Mouse (Mus musculus) hindbrain, embryonic 12.5 days (tissue): ENCODE measurements at regions not wholly inside any gene's neighbourhood (a gene's known extent, or its start where the extent isn't known, plus 50 kb on each side); places are given as distances from the start of the nearest gene placed in this dataset.
A peak's percentile ranks its signal among the peaks of the same experiment; 100 is the strongest.

Source experiments
- ATAC-seq: fragments of 200-750 bp; cut with Nextera tagmentation; 2 replicates; pipeline ENCODE4 v1.8.0; 2017; ENCODE audit warnings: moderate TSS enrichment; ENCODE audit not compliant: low FRiP score
- H3K27ac ChIP-seq: fragments of 300-500 bp; sonication (generic); 2 replicates; pipeline ENCODE4 v1.5.1; 2016; ENCODE audit warnings: mild to moderate bottlenecking
- H3K27me3 ChIP-seq: fragments of 300-500 bp; sonication (generic); 2 replicates; pipeline ENCODE4 v1.6.1; 2016; ENCODE audit warnings: mild to moderate bottlenecking
- H3K36me3 ChIP-seq: fragments of 300-500 bp; sonication (generic); 2 replicates; pipeline ENCODE4 v1.6.1; 2016; ENCODE audit warnings: mild to moderate bottlenecking
- H3K4me1 ChIP-seq: fragments of 300-500 bp; sonication (generic); 2 replicates; pipeline ENCODE4 v1.6.1; 2016
- H3K4me2 ChIP-seq: fragments of 300-500 bp; sonication (generic); replicated peaks from 2 replicates; pipeline ENCODE4 v1.6.1; 2016; ENCODE audit warnings: mild to moderate bottlenecking
- H3K4me3 ChIP-seq: fragments of 300-500 bp; sonication (generic); 2 replicates; pipeline ENCODE4 v1.5.1; 2016; ENCODE audit warnings: mild to moderate bottlenecking
- H3K9ac ChIP-seq: fragments of 300-500 bp; sonication (generic); 2 replicates; pipeline ENCODE4 v1.6.1; 2016; ENCODE audit warnings: mild to moderate bottlenecking, moderate library complexity
- H3K9me3 ChIP-seq: fragments of 300-500 bp; sonication (generic); replicated peaks from 2 replicates; pipeline ENCODE4 v1.6.1; 2016; ENCODE audit warnings: mild to moderate bottlenecking
- WGBS: fragments of 180-500 bp; shearing (Covaris S2); methylation state at CpG from one replicate; pipeline ENCODE4 v1.1.7; 2016; 5-methylcytosine and 5-hydroxymethylcytosine counted together

- no peak for ATAC-seq
- Histone ChIP-seq H3K27ac (no peak overlapping the region), H3K27me3 (no peaks in the 10 kb centered on the region), H3K36me3 (no peaks in the 10 kb centered on the region), H3K9ac (no peak overlapping the region), H3K4me3 (no peak overlapping the region), H3K9me3 (no peaks in the 10 kb centered on the region), H3K4me2 (no peak overlapping the region), H3K4me1 (no peaks in the 10 kb centered on the region)
- WGBS, result 78% methylated on average over 5 of the region's 5 CpGs
These were observed 180.5 kb upstream of the Dlk1 start for GRCm38 (mm10) chr12:109272101-109272500.

- WGBS, result 27% methylated on average over 6 of the region's 6 CpGs
- no peak for ATAC-seq
- no peaks in the 10 kb centered on the region for H3K36me3 ChIP-seq
- no peak overlapping the region for H3K4me2 ChIP-seq
- H3K27me3 ChIP-seq, result no peaks in the 10 kb centered on the region
- no peak overlapping the region for H3K9ac ChIP-seq
- no peak overlapping the region for H3K27ac ChIP-seq
- H3K4me3 ChIP-seq, result no peak overlapping the region
- H3K9me3 ChIP-seq, result no peaks in the 10 kb centered on the region
- no peaks in the 10 kb centered on the region for H3K4me1 ChIP-seq
These were observed 137.8 kb upstream of the Dlk1 start for GRCm38 (mm10) chr12:109314850-109315249.

- 61% methylated on average over 11 of the region's 11 CpGs for WGBS
- Histone ChIP-seq H3K4me2 (no peak overlapping the region), H3K27me3 (no peaks in the 10 kb centered on the region), H3K27ac (no peak overlapping the region), H3K9ac (no peak overlapping the region), H3K4me3 (no peak overlapping the region), H3K9me3 (no peaks in the 10 kb centered on the region), H3K4me1 (no peaks in the 10 kb centered on the region), H3K36me3 (no peaks in the 10 kb centered on the region)
- no peak for ATAC-seq
These were observed 126.6 kb upstream of the Dlk1 start for GRCm38 (mm10) chr12:109325986-109326385.

- Histone ChIP-seq H3K4me3 (no peak overlapping the region), H3K27me3 (no peaks in the 10 kb centered on the region), H3K36me3 (no peaks in the 10 kb centered on the region), H3K4me2 (no peak overlapping the region), H3K4me1 (no peaks in the 10 kb centered on the region), H3K9ac (no peak overlapping the region), H3K27ac (no peak overlapping the region), H3K9me3 (no peaks in the 10 kb centered on the region; the same call in 1 of the 2 replicates)
- WGBS, result 82% methylated on average over 2 of the region's 2 CpGs
- no peak for ATAC-seq
These were observed 81.3 kb upstream of the Dlk1 start for GRCm38 (mm10) chr12:109371327-109371726.

GRCm38 (mm10) chr12:109385794-109386193, 66.8 kb upstream of the Dlk1 start:
- Histone ChIP-seq H3K4me3 (no peak overlapping the region), H3K27me3 (no peaks in the 10 kb centered on the region; the same call in 1 of the 2 replicates), H3K27ac (no peak overlapping the region), H3K9me3 (no peaks in the 10 kb centered on the region), H3K9ac (no peak overlapping the region), H3K4me2 (no peak overlapping the region), H3K4me1 (no peaks in the 10 kb centered on the region), H3K36me3 (no peaks in the 10 kb centered on the region)
- WGBS, result 82% methylated on average over 5 of the region's 5 CpGs
- ATAC-seq, result no peak

- H3K9me3 ChIP-seq, result no peaks in the 10 kb centered on the region
- H3K27me3 ChIP-seq, result peaks cover 9% of the 10 kb centered on the region
- no peak for ATAC-seq
- WGBS, result 51% methylated on average over 7 of the region's 7 CpGs
- H3K9ac ChIP-seq, result no peak overlapping the region
- no peak overlapping the region for H3K4me2 ChIP-seq
- no peak overlapping the region for H3K4me3 ChIP-seq
- H3K27ac ChIP-seq, result no peak overlapping the region
- H3K36me3 ChIP-seq, result no peaks in the 10 kb centered on the region
- peaks cover 11% of the 10 kb centered on the region for H3K4me1 ChIP-seq
These were observed 63.8 kb upstream of the Dlk1 start for GRCm38 (mm10) chr12:109388791-109389190.

- H3K4me2 ChIP-seq, result no peak overlapping the region
- WGBS, result 92% methylated on average over 12 of the region's 12 CpGs
- H3K9ac ChIP-seq, result no peak overlapping the region
- ATAC-seq, result no peak
- H3K27me3 ChIP-seq, result peaks cover 9% of the 10 kb centered on the region
- no peak overlapping the region for H3K4me3 ChIP-seq
- H3K36me3 ChIP-seq, result no peaks in the 10 kb centered on the region
- peaks cover 22% of the 10 kb centered on the region for H3K4me1 ChIP-seq
- no peak overlapping the region for H3K27ac ChIP-seq
- no peaks in the 10 kb centered on the region for H3K9me3 ChIP-seq
These were observed 62.2 kb upstream of the Dlk1 start for GRCm38 (mm10) chr12:109390388-109390920.

- peaks cover 22% of the 10 kb centered on the region for H3K4me1 ChIP-seq
- 90% methylated on average over 8 of the region's 8 CpGs for WGBS
- H3K9me3 ChIP-seq, result no peaks in the 10 kb centered on the region
- no peaks in the 10 kb centered on the region for H3K36me3 ChIP-seq
- H3K4me3 ChIP-seq, result no peak overlapping the region
- no peak for ATAC-seq
- peaks cover 9% of the 10 kb centered on the region for H3K27me3 ChIP-seq
- no peak overlapping the region for H3K27ac ChIP-seq
- no peak overlapping the region for H3K9ac ChIP-seq
- no peak overlapping the region for H3K4me2 ChIP-seq
These were observed 61.6 kb upstream of the Dlk1 start for GRCm38 (mm10) chr12:109390978-109391377.

- 0 out of 2 replicates have a peak overlapping the region, but pooled peaks have one; percentile 80 for H3K27ac ChIP-seq
- H3K27me3 ChIP-seq, result peaks cover 9% of the 10 kb centered on the region
- peak overlapping the region; percentile 17; the same call in 1 of the 2 replicates for H3K4me2 ChIP-seq
- no peaks in the 10 kb centered on the region for H3K9me3 ChIP-seq
- 37% methylated on average over 8 of the region's 8 CpGs for WGBS
- H3K4me1 ChIP-seq, result peaks cover 31% of the 10 kb centered on the region
- no peaks in the 10 kb centered on the region for H3K36me3 ChIP-seq
- H3K4me3 ChIP-seq, result no peak overlapping the region
- peak; percentile 21; the same call in 1 of the 2 replicates for ATAC-seq
- H3K9ac ChIP-seq, result no peak overlapping the region
These were observed 59.3 kb upstream of the Dlk1 start for GRCm38 (mm10) chr12:109393326-109393725.

GRCm38 (mm10) chr12:109393795-109394194, 58.8 kb upstream of the Dlk1 start:
- Histone ChIP-seq H3K9me3 (no peaks in the 10 kb centered on the region), H3K9ac (peak overlapping the region; percentile 29; the same call in 1 of the 2 replicates), H3K4me3 (no peak overlapping the region), H3K4me2 (peak overlapping the region; percentile 17), H3K36me3 (no peaks in the 10 kb centered on the region), H3K27ac (peak overlapping the region; percentile 80), H3K4me1 (peaks cover 32% of the 10 kb centered on the region), H3K27me3 (peaks cover 9% of the 10 kb centered on the region)
- 4% methylated on average over 15 of the region's 15 CpGs for WGBS
- peak; percentile 65 for ATAC-seq

- H3K27ac ChIP-seq, result peak overlapping the region; percentile 80
- 42% methylated on average over 11 of the region's 11 CpGs for WGBS
These were observed 58.2 kb upstream of the Dlk1 start for GRCm38 (mm10) chr12:109394396-109394795.

GRCm38 (mm10) chr12:109396614-109397013, 56.0 kb upstream of the Dlk1 start:
- peaks cover 9% of the 10 kb centered on the region for H3K27me3 ChIP-seq
- peaks cover 52% of the 10 kb centered on the region for H3K4me1 ChIP-seq
- no peak for ATAC-seq
- 84% methylated on average over 6 of the region's 6 CpGs for WGBS
- H3K9me3 ChIP-seq, result no peaks in the 10 kb centered on the region
- H3K9ac ChIP-seq, result no peak overlapping the region
- H3K4me2 ChIP-seq, result no peak overlapping the region
- no peak overlapping the region for H3K27ac ChIP-seq
- no peaks in the 10 kb centered on the region for H3K36me3 ChIP-seq
- H3K4me3 ChIP-seq, result no peak overlapping the region

More at GRCm38 (mm10) chr12:109394396-109394795, 58.2 kb upstream of the Dlk1 start:
- Histone ChIP-seq H3K4me3 (no peak overlapping the region), H3K27me3 (peaks cover 9% of the 10 kb centered on the region), H3K4me1 (peaks cover 38% of the 10 kb centered on the region), H3K4me2 (no peak overlapping the region), H3K9me3 (no peaks in the 10 kb centered on the region), H3K9ac (no peak overlapping the region), H3K36me3 (no peaks in the 10 kb centered on the region)
- peak; percentile 62 for ATAC-seq
